Mouse (Mus musculus): ENCODE measurements around the gene Gm49342. TPM values are rescaled to one million over a fixed set of nuclear protein-coding genes. Genes with fewer than 3 reads are reported as not detected.
A peak's percentile ranks its signal among the peaks of the same experiment; 100 is the strongest.
"Not testable (repeated sequence)": the region's sequence is repeated elsewhere in the genome, so short reads cannot be mapped to it uniquely, and the experiment has no call there.

The Gm49342 gene
- polyA plus RNA-seq (2014; fragmentation: Nextera tagmentation; extraction: Ambion mirVana): not detected in 2 replicates

DNA sequence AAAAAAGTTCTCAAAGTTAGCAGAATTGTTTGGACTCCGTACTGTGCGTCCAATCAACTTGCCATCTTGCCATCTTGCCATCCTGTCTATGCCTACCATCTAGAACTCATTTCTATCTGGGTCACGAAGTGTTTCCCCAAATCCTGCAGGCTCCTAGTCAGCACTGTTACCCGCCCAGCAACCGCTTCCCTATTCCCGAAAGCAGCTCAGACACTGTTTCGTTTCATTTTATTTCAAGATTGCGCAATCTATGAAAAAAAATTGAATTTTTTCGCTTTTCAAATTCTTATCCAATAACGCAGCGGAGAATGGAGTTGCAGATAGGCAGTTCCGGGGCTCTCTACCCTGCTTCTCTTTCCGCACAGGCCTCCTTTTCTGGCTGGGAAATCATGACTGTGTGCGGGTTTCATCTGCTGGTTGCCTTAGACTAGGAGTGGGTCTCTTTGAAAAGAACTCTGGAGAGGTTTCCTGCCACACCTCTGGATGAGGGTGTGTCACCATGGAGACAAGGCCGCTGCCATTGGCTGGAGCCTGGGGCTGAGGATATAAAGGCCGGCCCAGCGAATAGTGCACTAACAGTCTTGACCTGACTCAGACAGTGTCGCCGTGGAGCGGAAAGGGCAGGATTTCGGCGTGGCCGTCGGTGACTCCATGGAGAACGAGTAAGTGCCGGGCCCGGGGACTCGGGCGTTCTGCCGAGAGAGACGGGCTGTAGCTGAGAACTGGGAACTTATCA, at the start of gene Gm49342:
Gene Gm49342 (plus strand): TSS at position 586 of the 736 bp plus-strand sequence.
- Histone ChIP-seq H3K9me3 (ENCODE audit: control insufficient read depth, low read length) (no peaks in the 10 kb centered on the region), H3K9ac (ENCODE audit: low read depth, low read length) (peak within 1 kb of the TSS; percentile 65), H3K4me2 (ENCODE audit: low read depth, low read length) (peak within 1 kb of the TSS; percentile 66), H3K4me3 (ENCODE audit: low read depth, low read length) (peak within 1 kb of the TSS; percentile 54), H3K36me3 (ENCODE audit: control insufficient read depth, insufficient read depth, low read length) (no peaks in the 10 kb centered on the region), H3K27ac (replicated peaks; ENCODE audit: low read depth, low read length) (peak within 1 kb of the TSS; percentile 88), H3K27me3 (replicated peaks; ENCODE audit: control insufficient read depth, insufficient read depth, low read length) (no peaks in the 10 kb centered on the region), H3K4me1 (ENCODE audit: control insufficient read depth, insufficient read depth, low read length) (peaks cover 4% of the 10 kb centered on the region)
- peak; percentile 99 for ATAC-seq (ENCODE audit: low read depth)
- WGBS: 16% methylated on average over 31 of the region's 31 CpGs
- DNase-seq (ENCODE audit: low spot score): peak; percentile 97

- Histone ChIP-seq H3K9me3 (ENCODE audit: control insufficient read depth, low read length) (no peaks in the 10 kb centered on the region), H3K4me3 (ENCODE audit: low read depth, low read length) (no peak overlapping the region), H3K27me3 (replicated peaks; ENCODE audit: control insufficient read depth, insufficient read depth, low read length) (no peaks in the 10 kb centered on the region), H3K4me2 (ENCODE audit: low read depth, low read length) (no peak overlapping the region), H3K36me3 (ENCODE audit: control insufficient read depth, insufficient read depth, low read length) (no peaks in the 10 kb centered on the region), H3K27ac (replicated peaks; ENCODE audit: low read depth, low read length) (no peak overlapping the region), H3K4me1 (ENCODE audit: control insufficient read depth, insufficient read depth, low read length) (0 out of 2 replicates have a peak, but pooled peaks cover 3% of the 10 kb centered on the region), H3K9ac (ENCODE audit: low read depth, low read length) (no peak overlapping the region)
- ATAC-seq (ENCODE audit: low read depth) (no peak), DNase-seq (ENCODE audit: low spot score) (no peak)
Measured at GRCm38 (mm10) chr14:50895407-50895806, 48.9 kb upstream of the Gm49342 start.

DNA sequence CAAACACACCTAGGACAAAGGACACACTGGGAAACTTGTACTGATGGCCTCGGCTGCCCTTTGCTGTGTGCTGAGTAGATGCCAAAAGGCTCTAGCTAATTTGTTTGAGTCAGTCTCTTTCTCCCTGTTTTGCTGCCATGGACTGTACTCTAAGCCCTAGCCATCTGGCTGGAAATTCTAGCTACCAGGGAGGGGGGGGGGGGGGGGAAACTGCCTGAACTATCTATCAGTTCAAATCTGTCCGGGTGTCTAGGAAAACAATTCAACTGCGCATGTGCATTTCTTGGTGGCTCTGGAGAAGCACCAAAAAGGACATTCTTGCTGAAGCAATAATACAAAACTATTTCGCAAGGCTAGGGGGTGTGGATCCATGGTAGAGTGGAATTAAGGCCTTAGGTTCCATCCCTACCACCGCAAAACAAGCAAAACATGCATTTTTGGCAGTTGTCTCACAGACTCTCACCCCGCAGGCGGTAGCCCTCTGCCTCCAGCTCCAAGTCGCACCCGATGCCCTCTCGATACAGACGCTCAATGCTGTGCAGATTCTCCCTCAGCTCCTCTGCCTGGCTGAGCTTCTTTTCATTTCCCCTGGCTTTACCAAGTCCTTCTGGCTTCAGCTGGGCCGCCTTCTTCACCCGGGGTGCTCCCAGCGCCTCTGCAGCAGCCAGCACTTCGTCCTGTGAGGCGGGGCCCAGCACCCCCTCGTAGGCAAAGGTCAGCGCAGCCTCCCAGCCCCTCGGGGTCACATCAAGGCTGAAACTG, 48.2 kb upstream of the Gm49342 start:
- H3K27me3 ChIP-seq (replicated peaks; ENCODE audit: control insufficient read depth, insufficient read depth, low read length): no peaks in the 10 kb centered on the region
- 0 out of 2 replicates have a peak, but pooled peaks cover 3% of the 10 kb centered on the region for H3K4me1 ChIP-seq (ENCODE audit: control insufficient read depth, insufficient read depth, low read length)
- H3K36me3 ChIP-seq (ENCODE audit: control insufficient read depth, insufficient read depth, low read length): no peaks in the 10 kb centered on the region
- ATAC-seq (ENCODE audit: low read depth) (peak; percentile 53; the same call in 1 of the 2 replicates), DNase-seq (ENCODE audit: low spot score) (peak; percentile 80)
- H3K9me3 ChIP-seq (ENCODE audit: control insufficient read depth, low read length): no peaks in the 10 kb centered on the region
- peak overlapping the region; percentile 90 for H3K4me2 ChIP-seq (ENCODE audit: low read depth, low read length)
- 12% methylated on average over 17 of the region's 19 CpGs for WGBS
- H3K9ac ChIP-seq (ENCODE audit: low read depth, low read length): peak overlapping the region; percentile 62
- peak overlapping the region; percentile 43 for H3K4me3 ChIP-seq (ENCODE audit: low read depth, low read length)
- H3K27ac ChIP-seq (replicated peaks; ENCODE audit: low read depth, low read length): no peak overlapping the region

GRCm38 (mm10) chr14:50896747-50897373, 47.5 kb upstream of the Gm49342 start:
- peak overlapping the region; percentile 43 for H3K4me3 ChIP-seq (ENCODE audit: low read depth, low read length)
- H3K36me3 ChIP-seq (ENCODE audit: control insufficient read depth, insufficient read depth, low read length): no peaks in the 10 kb centered on the region
- H3K9ac ChIP-seq (ENCODE audit: low read depth, low read length): peak overlapping the region; percentile 62
- H3K27ac ChIP-seq (replicated peaks; ENCODE audit: low read depth, low read length): no peak overlapping the region
- 12% methylated on average over 23 of the region's 23 CpGs for WGBS
- DNase-seq (ENCODE audit: low spot score) (no peak), ATAC-seq (ENCODE audit: low read depth) (peak; percentile 51; the same call in 1 of the 2 replicates)
- H3K4me1 ChIP-seq (ENCODE audit: control insufficient read depth, insufficient read depth, low read length): 0 out of 2 replicates have a peak, but pooled peaks cover 3% of the 10 kb centered on the region
- H3K4me2 ChIP-seq (ENCODE audit: low read depth, low read length): peak overlapping the region; percentile 90
- H3K27me3 ChIP-seq (replicated peaks; ENCODE audit: control insufficient read depth, insufficient read depth, low read length): no peaks in the 10 kb centered on the region
- no peaks in the 10 kb centered on the region for H3K9me3 ChIP-seq (ENCODE audit: control insufficient read depth, low read length)

- Histone ChIP-seq H3K4me2 (ENCODE audit: low read depth, low read length) (peak within 1 kb of the TSS; percentile 90), H3K27ac (replicated peaks; ENCODE audit: low read depth, low read length) (no peak within 1 kb of the TSS), H3K4me3 (ENCODE audit: low read depth, low read length) (peak within 1 kb of the TSS; percentile 43), H3K27me3 (replicated peaks; ENCODE audit: control insufficient read depth, insufficient read depth, low read length) (no peaks in the 10 kb centered on the region), H3K9me3 (ENCODE audit: control insufficient read depth, low read length) (no peaks in the 10 kb centered on the region), H3K36me3 (ENCODE audit: control insufficient read depth, insufficient read depth, low read length) (no peaks in the 10 kb centered on the region), H3K4me1 (ENCODE audit: control insufficient read depth, insufficient read depth, low read length) (0 out of 2 replicates have a peak, but pooled peaks cover 3% of the 10 kb centered on the region), H3K9ac (ENCODE audit: low read depth, low read length) (peak within 1 kb of the TSS; percentile 62)
- DNase-seq (ENCODE audit: low spot score) (no peak), ATAC-seq (ENCODE audit: low read depth) (no peak)
- 33% methylated on average over 7 of the region's 7 CpGs for WGBS
Measured at GRCm38 (mm10) chr14:50897374-50897765, 46.9 kb upstream of the Gm49342 start, which contains the start of gene Klhl33. Klhl33 (minus strand) TSS chr14:50897507.

- DNase-seq (ENCODE audit: low spot score); H3K4me2 ChIP-seq (ENCODE audit: low read depth, low read length); H3K4me3 ChIP-seq (ENCODE audit: low read depth, low read length); ATAC-seq (ENCODE audit: low read depth); H3K36me3 ChIP-seq (ENCODE audit: control insufficient read depth, insufficient read depth, low read length); H3K27me3 ChIP-seq (replicated peaks; ENCODE audit: control insufficient read depth, insufficient read depth, low read length); H3K9ac ChIP-seq (ENCODE audit: low read depth, low read length); H3K4me1 ChIP-seq (ENCODE audit: control insufficient read depth, insufficient read depth, low read length); H3K27ac ChIP-seq (replicated peaks; ENCODE audit: low read depth, low read length); H3K9me3 ChIP-seq (ENCODE audit: control insufficient read depth, low read length): not testable (repeated sequence)
- 89% methylated on average over 2 of the region's 2 CpGs for WGBS
Measured at GRCm38 (mm10) chr14:50897992-50898391, 46.3 kb upstream of the Gm49342 start.

DNA sequence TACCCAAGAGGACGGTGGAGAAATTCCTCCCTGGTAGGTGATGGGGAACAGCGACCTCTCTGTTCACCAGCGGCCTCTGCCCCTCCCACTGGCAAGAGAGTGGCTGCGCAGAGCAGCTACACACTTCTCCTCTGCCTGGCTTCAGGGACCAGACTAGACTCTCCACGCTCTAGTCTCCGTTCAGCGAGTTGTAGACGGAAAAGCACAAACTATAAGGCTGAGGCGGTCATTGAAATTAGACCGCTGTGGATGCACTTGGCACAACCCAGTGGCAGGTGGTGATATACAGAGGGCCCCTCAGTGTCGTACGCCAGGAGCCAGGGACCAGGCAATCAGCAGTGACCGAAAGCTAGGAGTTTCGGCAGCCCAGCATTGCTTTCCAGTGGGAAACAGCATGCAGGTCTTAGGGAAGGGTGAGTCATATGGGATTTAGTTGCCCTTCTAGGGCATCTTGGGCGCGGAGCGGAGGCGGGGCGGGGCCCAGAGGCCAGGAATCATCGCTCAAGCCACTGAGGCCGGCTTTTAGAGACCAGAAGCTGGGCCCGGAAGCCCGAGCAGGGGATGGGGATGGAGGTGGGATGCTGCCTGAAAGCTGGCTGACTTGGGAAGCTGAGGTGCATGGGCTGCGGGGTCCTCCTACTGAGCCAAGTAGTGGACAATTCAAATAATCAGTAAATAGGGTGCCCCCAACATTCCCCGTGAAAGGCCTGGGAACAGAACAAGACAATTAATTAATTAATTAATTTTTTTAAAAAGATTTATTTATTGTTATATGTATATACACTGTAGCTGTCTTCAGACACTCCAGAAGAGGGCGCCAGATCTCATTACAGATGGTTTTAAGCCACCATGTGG, 40.1 kb upstream of the Gm49342 start:
- Histone ChIP-seq H3K4me1 (ENCODE audit: control insufficient read depth, insufficient read depth, low read length) (no peaks in the 10 kb centered on the region), H3K9me3 (ENCODE audit: control insufficient read depth, low read length) (no peaks in the 10 kb centered on the region), H3K9ac (ENCODE audit: low read depth, low read length) (peak overlapping the region; percentile 60), H3K36me3 (ENCODE audit: control insufficient read depth, insufficient read depth, low read length) (no peaks in the 10 kb centered on the region), H3K27ac (replicated peaks; ENCODE audit: low read depth, low read length) (no peak overlapping the region), H3K4me2 (ENCODE audit: low read depth, low read length) (peak overlapping the region; percentile 62), H3K4me3 (ENCODE audit: low read depth, low read length) (peak overlapping the region; percentile 32), H3K27me3 (replicated peaks; ENCODE audit: control insufficient read depth, insufficient read depth, low read length) (no peaks in the 10 kb centered on the region)
- peak; percentile 86 for ATAC-seq (ENCODE audit: low read depth)
- DNase-seq (ENCODE audit: low spot score): peak; percentile 69
- 3% methylated on average over 26 of the region's 26 CpGs for WGBS

- Histone ChIP-seq H3K36me3 (ENCODE audit: control insufficient read depth, insufficient read depth, low read length) (no peaks in the 10 kb centered on the region), H3K4me2 (ENCODE audit: low read depth, low read length) (no peak overlapping the region), H3K27me3 (replicated peaks; ENCODE audit: control insufficient read depth, insufficient read depth, low read length) (no peaks in the 10 kb centered on the region), H3K9ac (ENCODE audit: low read depth, low read length) (no peak overlapping the region), H3K27ac (replicated peaks; ENCODE audit: low read depth, low read length) (no peak overlapping the region), H3K4me1 (ENCODE audit: control insufficient read depth, insufficient read depth, low read length) (no peaks in the 10 kb centered on the region), H3K9me3 (ENCODE audit: control insufficient read depth, low read length) (no peaks in the 10 kb centered on the region), H3K4me3 (ENCODE audit: low read depth, low read length) (no peak overlapping the region)
- 85% methylated on average over 4 of the region's 4 CpGs for WGBS
- DNase-seq (ENCODE audit: low spot score): no peak
- no peak for ATAC-seq (ENCODE audit: low read depth)
Measured at GRCm38 (mm10) chr14:50904828-50905129, 39.5 kb upstream of the Gm49342 start.

Measured in embryonic facial prominence, embryonic 14.5 days (tissue).